Mouse (Mus musculus): ENCODE measurements at regions not wholly inside any gene's neighbourhood (a gene's known extent, or its start where the extent isn't known, plus 50 kb on each side); places are given as distances from the start of the nearest gene placed in this dataset.
A peak's percentile ranks its signal among the peaks of the same experiment; 100 is the strongest.

DNA sequence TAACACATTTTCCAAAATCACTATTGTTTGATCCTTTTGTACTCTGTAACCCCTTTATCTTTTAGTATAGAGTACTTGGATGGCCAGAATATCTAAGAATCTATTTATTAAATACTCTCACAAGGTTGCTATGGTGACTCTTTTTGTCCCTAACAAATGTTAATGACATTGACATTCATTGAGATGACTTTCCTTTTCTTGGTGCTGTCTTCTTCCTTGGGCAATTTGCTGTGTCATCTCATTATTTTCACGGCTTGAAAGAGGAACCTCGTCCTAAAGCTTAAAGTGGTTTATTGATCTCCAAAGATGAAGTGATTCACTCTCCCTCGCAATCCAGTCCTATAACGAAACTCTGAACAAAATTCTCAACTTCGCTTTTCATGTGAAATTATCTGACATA lies 265.6 kb upstream of the Zfp960 start:
- Histone ChIP-seq H3K4me1 (ENCODE audit: insufficient read depth) (no peaks in the 10 kb centered on the region), H3K27me3 (ENCODE audit: insufficient read depth, low read length) (no peaks in the 10 kb centered on the region), H3K36me3 (ENCODE audit: insufficient read depth) (no peaks in the 10 kb centered on the region), H3K9me3 (ENCODE audit: low read length) (no peaks in the 10 kb centered on the region), H3K4me2 (ENCODE audit: low read depth) (no peak overlapping the region), H3K4me3 (ENCODE audit: low read depth, low read length) (no peak overlapping the region), H3K9ac (no peak overlapping the region), H3K27ac (ENCODE audit: low read depth, low read length) (no peak overlapping the region)
- ATAC-seq = no peak
- WGBS = 71% methylated on average over 5 of the region's 5 CpGs
- no peak for TF ChIP-seq CTCF (IDR thresholded peaks at IDR 0.05; ENCODE audit: low read depth)
- no peak for DNase-seq

GRCm38 (mm10) chr17:16804986-16805385 lies 258.9 kb upstream of the Zfp960 start:
- no peak overlapping the region for H3K27ac ChIP-seq (ENCODE audit: low read depth, low read length)
- no peaks in the 10 kb centered on the region for H3K9me3 ChIP-seq (ENCODE audit: low read length)
- H3K9ac ChIP-seq = no peak overlapping the region
- no peak for DNase-seq
- no peak overlapping the region for H3K4me3 ChIP-seq (ENCODE audit: low read depth, low read length)
- WGBS = 50% methylated on average over 3 of the region's 3 CpGs
- H3K4me1 ChIP-seq (ENCODE audit: insufficient read depth) = no peaks in the 10 kb centered on the region
- no peak overlapping the region for H3K4me2 ChIP-seq (ENCODE audit: low read depth)
- no peaks in the 10 kb centered on the region for H3K36me3 ChIP-seq (ENCODE audit: insufficient read depth)
- ATAC-seq = no peak
- no peak for TF ChIP-seq CTCF (IDR thresholded peaks at IDR 0.05; ENCODE audit: low read depth)
- H3K27me3 ChIP-seq (ENCODE audit: insufficient read depth, low read length) = no peaks in the 10 kb centered on the region

- no peak overlapping the region for H3K4me3 ChIP-seq (ENCODE audit: low read depth, low read length)
- WGBS = 21% methylated on average over 3 of the region's 3 CpGs
- no peaks in the 10 kb centered on the region for H3K4me1 ChIP-seq (ENCODE audit: insufficient read depth)
- no peaks in the 10 kb centered on the region for H3K36me3 ChIP-seq (ENCODE audit: insufficient read depth)
- no peak overlapping the region for H3K9ac ChIP-seq
- ATAC-seq (no peak), DNase-seq (no peak)
- H3K27me3 ChIP-seq (ENCODE audit: insufficient read depth, low read length) = no peaks in the 10 kb centered on the region
- no peak overlapping the region for H3K4me2 ChIP-seq (ENCODE audit: low read depth)
- H3K9me3 ChIP-seq (ENCODE audit: low read length) = no peaks in the 10 kb centered on the region
- no peak for TF ChIP-seq CTCF (IDR thresholded peaks at IDR 0.05; ENCODE audit: low read depth)
- H3K27ac ChIP-seq (ENCODE audit: low read depth, low read length) = no peak overlapping the region
Observed at GRCm38 (mm10) chr17:16818421-16818820, 245.5 kb upstream of the Zfp960 start.

DNA sequence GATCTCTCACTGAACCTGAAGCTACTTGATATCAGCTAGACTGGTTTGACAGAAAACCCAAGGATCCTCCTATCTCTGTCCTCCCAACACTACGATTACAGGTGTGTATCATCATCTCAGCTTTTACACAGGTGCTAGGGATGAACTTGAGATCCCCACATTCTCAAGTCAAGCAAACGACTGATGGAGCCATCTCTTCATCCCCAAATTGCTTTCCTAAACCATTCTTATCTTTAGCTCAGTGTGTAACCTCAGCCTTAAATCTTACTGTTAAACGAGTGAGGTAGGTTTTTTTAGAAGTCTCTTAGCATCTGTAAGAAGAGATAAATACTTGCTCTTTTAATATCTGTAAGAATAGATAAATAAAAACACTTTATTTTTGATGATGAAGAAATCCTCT lies 242.2 kb upstream of the Zfp960 start:
- WGBS = 84% methylated on average over 3 of the region's 3 CpGs
- H3K4me2 ChIP-seq (ENCODE audit: low read depth) = no peak overlapping the region
- no peak overlapping the region for H3K9ac ChIP-seq
- no peaks in the 10 kb centered on the region for H3K36me3 ChIP-seq (ENCODE audit: insufficient read depth)
- no peak for DNase-seq
- no peak overlapping the region for H3K27ac ChIP-seq (ENCODE audit: low read depth, low read length)
- TF ChIP-seq CTCF (IDR thresholded peaks at IDR 0.05; ENCODE audit: low read depth) = no peak
- no peaks in the 10 kb centered on the region for H3K4me1 ChIP-seq (ENCODE audit: insufficient read depth)
- no peak overlapping the region for H3K4me3 ChIP-seq (ENCODE audit: low read depth, low read length)
- H3K27me3 ChIP-seq (ENCODE audit: insufficient read depth, low read length) = no peaks in the 10 kb centered on the region
- no peak for ATAC-seq
- H3K9me3 ChIP-seq (ENCODE audit: low read length) = no peaks in the 10 kb centered on the region

DNA sequence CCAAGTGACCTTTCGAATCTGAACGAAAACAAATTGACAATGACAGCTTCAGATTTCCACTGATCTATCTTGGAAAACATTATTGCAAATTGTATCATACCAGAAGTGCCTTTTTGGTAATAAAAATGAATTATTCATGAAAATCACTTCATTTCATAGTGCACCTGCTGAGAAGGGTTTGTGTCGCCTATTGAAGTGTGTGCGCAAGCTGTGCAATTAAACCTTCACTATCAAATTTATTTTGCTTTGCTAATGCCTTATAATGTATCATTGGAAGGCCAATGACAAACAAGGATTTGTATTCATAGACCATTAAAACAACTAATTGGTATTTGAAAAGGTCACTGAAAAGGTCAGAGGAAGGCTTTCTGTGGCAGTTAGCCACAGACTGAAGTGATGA lies 224.8 kb upstream of the Zfp960 start:
- Histone ChIP-seq H3K9ac (no peak overlapping the region), H3K4me1 (ENCODE audit: insufficient read depth) (no peaks in the 10 kb centered on the region), H3K27ac (ENCODE audit: low read depth, low read length) (no peak overlapping the region), H3K9me3 (ENCODE audit: low read length) (no peaks in the 10 kb centered on the region), H3K36me3 (ENCODE audit: insufficient read depth) (no peaks in the 10 kb centered on the region), H3K4me3 (ENCODE audit: low read depth, low read length) (no peak overlapping the region), H3K27me3 (ENCODE audit: insufficient read depth, low read length) (no peaks in the 10 kb centered on the region), H3K4me2 (ENCODE audit: low read depth) (no peak overlapping the region)
- ATAC-seq (no peak), DNase-seq (no peak)
- no peak for TF ChIP-seq CTCF (IDR thresholded peaks at IDR 0.05; ENCODE audit: low read depth)
- 63% methylated on average over 4 of the region's 4 CpGs for whole genome bisulfite sequencing

- Histone ChIP-seq H3K9me3 (ENCODE audit: low read length) (no peaks in the 10 kb centered on the region), H3K36me3 (ENCODE audit: insufficient read depth) (no peaks in the 10 kb centered on the region), H3K27me3 (ENCODE audit: insufficient read depth, low read length) (no peaks in the 10 kb centered on the region), H3K27ac (ENCODE audit: low read depth, low read length) (no peak overlapping the region), H3K4me2 (ENCODE audit: low read depth) (no peak overlapping the region), H3K4me1 (ENCODE audit: insufficient read depth) (no peaks in the 10 kb centered on the region), H3K9ac (no peak overlapping the region), H3K4me3 (ENCODE audit: low read depth, low read length) (no peak overlapping the region)
- DNase-seq (no peak), ATAC-seq (no peak)
- TF ChIP-seq CTCF (IDR thresholded peaks at IDR 0.05; ENCODE audit: low read depth) = no peak
- WGBS = 74% methylated on average over 1 of the region's 1 CpGs
Observed at GRCm38 (mm10) chr17:16860771-16861170, 203.1 kb upstream of the Zfp960 start.

GRCm38 (mm10) chr17:16900791-16901190 lies 163.1 kb upstream of the Zfp960 start:
- no peak overlapping the region for H3K4me2 ChIP-seq (ENCODE audit: low read depth)
- H3K4me3 ChIP-seq (ENCODE audit: low read depth, low read length) = no peak overlapping the region
- H3K9me3 ChIP-seq (ENCODE audit: low read length) = no peaks in the 10 kb centered on the region
- DNase-seq = peak; percentile 71
- ATAC-seq = no peak
- WGBS = 64% methylated on average over 2 of the region's 2 CpGs
- H3K36me3 ChIP-seq (ENCODE audit: insufficient read depth) = no peaks in the 10 kb centered on the region
- H3K4me1 ChIP-seq (ENCODE audit: insufficient read depth) = no peaks in the 10 kb centered on the region
- peak; percentile 73 for TF ChIP-seq CTCF (IDR thresholded peaks at IDR 0.05; ENCODE audit: low read depth)
- no peak overlapping the region for H3K27ac ChIP-seq (ENCODE audit: low read depth, low read length)
- no peaks in the 10 kb centered on the region for H3K27me3 ChIP-seq (ENCODE audit: insufficient read depth, low read length)
- no peak overlapping the region for H3K9ac ChIP-seq

- no peak overlapping the region for H3K4me3 ChIP-seq (ENCODE audit: low read depth, low read length)
- 69% methylated on average over 2 of the region's 2 CpGs for WGBS
- H3K27me3 ChIP-seq (ENCODE audit: insufficient read depth, low read length) = no peaks in the 10 kb centered on the region
- no peaks in the 10 kb centered on the region for H3K4me1 ChIP-seq (ENCODE audit: insufficient read depth)
- no peaks in the 10 kb centered on the region for H3K36me3 ChIP-seq (ENCODE audit: insufficient read depth)
- H3K9me3 ChIP-seq (ENCODE audit: low read length) = no peaks in the 10 kb centered on the region
- H3K9ac ChIP-seq = no peak overlapping the region
- ATAC-seq = peak; percentile 55; the same call in 1 of the 2 replicates
- no peak for DNase-seq
- H3K27ac ChIP-seq (ENCODE audit: low read depth, low read length) = no peak overlapping the region
- H3K4me2 ChIP-seq (ENCODE audit: low read depth) = no peak overlapping the region
- TF ChIP-seq CTCF (IDR thresholded peaks at IDR 0.05; ENCODE audit: low read depth) = no peak
Observed at GRCm38 (mm10) chr17:16918191-16918590, 145.7 kb upstream of the Zfp960 start.
